14 mouse cellular contexts compared by ENCODE assay signal in the genomic region with DNA sequence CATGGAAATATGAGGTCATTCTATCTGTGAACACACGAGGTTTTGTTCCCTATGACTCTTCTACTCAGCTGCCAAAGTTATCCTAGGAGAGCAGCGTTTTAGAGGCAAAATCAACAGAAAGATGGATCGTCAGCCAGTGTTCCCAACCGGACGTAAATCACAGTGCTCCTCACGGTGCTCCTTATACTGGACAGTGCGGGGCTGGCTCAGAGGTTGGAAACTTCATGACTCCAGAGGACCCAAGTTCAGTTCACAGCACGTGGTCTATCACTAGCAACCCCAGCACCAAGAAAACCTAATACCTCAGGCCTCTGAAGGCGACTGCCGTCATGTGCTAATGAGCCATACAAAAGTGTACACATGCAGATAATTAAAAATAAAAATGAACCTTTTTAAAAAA.
"Had no signal": no experiment of that assay in that cellular context is flagged by ENCODE, and none has a peak within 500 bp of the region (broad histone marks: within the 10 kb centered on the region; RNA-seq: fewer than 3 reads in every experiment).

No protein-coding gene starts in this region.

- H3K4me1 ChIP-seq: liver, embryonic 13.5 days; megakaryocyte, embryonic 14.5 days had no signal

- DNase-seq: kidney, postnatal 10 days; kidney, postnatal 4 days; liver; liver, embryonic 13.5 days; liver, postnatal 0 days; lung, postnatal 14 days; thymus, postnatal 4 days had no signal

- H3K9ac ChIP-seq: limb, embryonic 12.5 days; liver, embryonic 13.5 days; liver, postnatal 0 days; lung, embryonic 15.5 days had no signal

- H3K4me2 ChIP-seq: limb, embryonic 12.5 days; liver, embryonic 13.5 days; lung, embryonic 15.5 days had no signal

- H3K4me3 ChIP-seq: layer of hippocampus, adult 2 months; limb, embryonic 12.5 days; liver, embryonic 13.5 days; lung, embryonic 15.5 days; megakaryocyte, embryonic 14.5 days had no signal

- H3K36me3 ChIP-seq: limb, embryonic 12.5 days; liver, embryonic 13.5 days; lung, embryonic 15.5 days had no signal

- H3K27ac ChIP-seq: layer of hippocampus, adult 2 months; limb, embryonic 12.5 days; liver, embryonic 13.5 days; lung, embryonic 15.5 days; macrophage; stomach, postnatal 0 days had no signal

- H3K9me3 ChIP-seq: limb, embryonic 12.5 days; liver, embryonic 13.5 days; lung, embryonic 15.5 days had no signal

- H3K27me3 ChIP-seq: limb, embryonic 12.5 days; liver, embryonic 13.5 days; lung, embryonic 15.5 days; megakaryocyte, embryonic 14.5 days had no signal

- ATAC-seq: liver, postnatal 0 days; midbrain, embryonic 16.5 days had no signal
